Mouse (Mus musculus): Measurements from ENCODE around the gene Negr1. TPM values are rescaled to one million over a fixed set of nuclear protein-coding genes. Genes with fewer than 3 reads are reported as not detected.
"Not testable (repeated sequence)": the region's sequence is repeated elsewhere in the genome, so short reads cannot be mapped to it uniquely, and the experiment has no call there.

Negr1 gene
- total and polyA plus RNA-seq, 3 experiments, result 0.65 to 1.1 (median 1.1) TPM

DNA sequence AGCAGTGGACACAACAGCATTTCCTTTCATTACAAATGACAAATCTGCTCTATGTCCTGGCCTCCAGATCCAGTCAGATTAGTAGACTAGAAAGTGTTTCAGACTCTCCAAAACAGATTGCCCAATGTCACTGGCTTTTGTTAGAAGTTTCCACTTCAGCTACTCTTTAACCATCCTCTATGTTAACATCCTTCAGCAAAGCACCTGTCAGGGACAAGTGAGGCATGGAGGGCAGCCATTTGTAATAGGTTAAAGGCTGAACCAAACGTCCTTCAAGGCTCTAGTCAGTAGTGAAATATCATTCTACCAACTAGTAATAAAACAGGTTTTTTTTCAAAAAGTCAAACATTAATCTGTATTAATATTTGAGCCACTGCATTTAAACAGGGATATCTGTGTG is 475.0 kb downstream of the Negr1 start:
- TF ChIP-seq POLR2A (IDR thresholded peaks at IDR 0.05; ENCODE audit: insufficient read depth, low read depth, low read length), result no peak
- no peak for TF ChIP-seq CTCF (IDR thresholded peaks at IDR 0.05)
- no peak for TF ChIP-seq EP300 (IDR thresholded peaks at IDR 0.05; ENCODE audit: insufficient read depth, low read depth, low read length)
- H3K9ac ChIP-seq (ENCODE audit: low read depth, low read length), result no peak overlapping the region

DNA sequence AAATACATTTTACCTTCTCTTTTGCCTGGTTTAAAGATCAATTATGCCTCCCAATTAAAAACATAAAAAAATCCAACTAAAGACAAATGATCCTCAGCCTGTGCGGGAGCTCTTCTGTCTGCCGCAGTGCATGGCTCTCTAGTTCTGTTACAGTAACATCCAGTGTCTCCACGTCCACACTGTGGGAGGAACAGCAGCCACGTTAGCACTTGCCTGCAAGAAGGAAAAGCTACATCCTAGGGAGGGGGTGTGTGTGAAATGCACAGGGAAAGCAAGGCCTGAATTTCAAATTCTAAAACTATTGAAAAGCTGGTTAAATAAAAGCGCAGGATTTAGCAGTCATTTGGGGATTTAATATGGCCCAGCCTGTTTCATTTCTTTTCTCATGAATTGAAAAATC is 479.0 kb downstream of the Negr1 start:
- Histone ChIP-seq H3K4me3 (no peak overlapping the region), H3K4me1 (ENCODE audit: control insufficient read depth, insufficient read depth, low read length) (no peaks in the 10 kb centered on the region), H3K27me3 (ENCODE audit: control insufficient read depth, insufficient read depth, low read length) (no peaks in the 10 kb centered on the region), H3K9ac (ENCODE audit: low read depth, low read length) (no peak overlapping the region), H3K27ac (no peak overlapping the region), H3K36me3 (ENCODE audit: control insufficient read depth, insufficient read depth, low read length) (no peaks in the 10 kb centered on the region), H3K79me2 (replicated peaks; ENCODE audit: control insufficient read depth, insufficient read depth, low read length) (no peaks in the 10 kb centered on the region)
- TF ChIP-seq CTCF (IDR thresholded peaks at IDR 0.05) (no peak), POLR2A (IDR thresholded peaks at IDR 0.05; ENCODE audit: insufficient read depth, low read depth, low read length) (no peak), EP300 (IDR thresholded peaks at IDR 0.05; ENCODE audit: insufficient read depth, low read depth, low read length) (no peak)
- DNase-seq, result no peak
- intact Hi-C loops (cut with DNase I), result no loop called here
- 72% methylated on average over 5 of the region's 5 CpGs for WGBS

More for the DNA sequence above, 475.0 kb downstream of the Negr1 start:
- H3K27ac ChIP-seq, result no peak overlapping the region
- H3K36me3 ChIP-seq (ENCODE audit: control insufficient read depth, insufficient read depth, low read length), result no peaks in the 10 kb centered on the region
- H3K4me1 ChIP-seq (ENCODE audit: control insufficient read depth, insufficient read depth, low read length), result no peaks in the 10 kb centered on the region
- intact Hi-C loops (cut with DNase I), result no loop called here
- H3K27me3 ChIP-seq (ENCODE audit: control insufficient read depth, insufficient read depth, low read length), result no peaks in the 10 kb centered on the region
- H3K4me3 ChIP-seq, result no peak overlapping the region
- WGBS, result 62% methylated on average over 1 of the region's 1 CpGs
- no peak for DNase-seq
- no peaks in the 10 kb centered on the region for H3K79me2 ChIP-seq (replicated peaks; ENCODE audit: control insufficient read depth, insufficient read depth, low read length)

DNA sequence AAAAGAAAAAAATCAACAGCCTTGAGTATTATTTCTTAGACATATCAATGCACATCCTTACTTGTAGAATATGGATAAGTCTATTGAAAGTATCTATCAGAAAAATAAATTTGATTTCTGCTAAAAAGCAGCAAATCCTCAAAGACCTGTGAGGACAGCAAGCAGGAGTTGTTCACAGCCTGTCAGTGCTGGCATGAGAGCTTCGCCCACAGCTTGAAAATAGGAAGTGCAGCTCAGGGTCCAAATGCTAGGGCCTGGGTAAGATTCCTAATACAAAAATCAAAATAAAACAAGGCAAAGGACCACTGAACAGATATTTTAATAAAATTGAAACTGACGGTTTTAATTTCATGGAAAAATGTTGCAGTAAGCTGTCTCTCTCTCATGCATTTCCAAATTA is 483.0 kb downstream of the Negr1 start:
- WGBS, result 87% methylated on average over 2 of the region's 2 CpGs
- no peak for DNase-seq
- Histone ChIP-seq H3K4me3 (no peak overlapping the region), H3K79me2 (replicated peaks; ENCODE audit: control insufficient read depth, insufficient read depth, low read length) (no peaks in the 10 kb centered on the region), H3K9ac (ENCODE audit: low read depth, low read length) (no peak overlapping the region), H3K4me1 (ENCODE audit: control insufficient read depth, insufficient read depth, low read length) (no peaks in the 10 kb centered on the region), H3K27ac (no peak overlapping the region), H3K27me3 (ENCODE audit: control insufficient read depth, insufficient read depth, low read length) (no peaks in the 10 kb centered on the region), H3K36me3 (ENCODE audit: control insufficient read depth, insufficient read depth, low read length) (no peaks in the 10 kb centered on the region)
- TF ChIP-seq POLR2A (IDR thresholded peaks at IDR 0.05; ENCODE audit: insufficient read depth, low read depth, low read length) (no peak), CTCF (IDR thresholded peaks at IDR 0.05) (no peak), EP300 (IDR thresholded peaks at IDR 0.05; ENCODE audit: insufficient read depth, low read depth, low read length) (no peak)
- intact Hi-C loops (cut with DNase I), result no loop called here

DNA sequence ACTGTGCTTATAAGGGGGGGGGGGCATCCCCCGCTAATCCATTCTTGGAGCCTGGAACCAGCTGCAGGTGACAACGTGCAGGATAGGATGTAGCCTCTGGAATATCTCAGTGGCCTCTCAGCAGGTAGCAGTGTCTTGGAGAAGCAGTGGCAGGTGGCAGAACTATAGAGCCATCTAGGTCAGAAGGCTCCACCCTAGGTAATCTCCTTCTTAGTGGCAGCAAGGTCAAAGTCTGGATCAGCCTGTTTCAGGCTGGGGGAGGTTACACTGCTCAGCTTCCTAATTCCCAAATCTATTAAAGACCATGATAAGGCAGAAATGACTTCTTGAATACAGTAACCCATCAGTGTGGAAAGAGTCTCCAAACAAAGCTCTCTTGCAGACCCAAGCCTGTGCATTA is 502.8 kb downstream of the Negr1 start:
- 76% methylated on average over 2 of the region's 2 CpGs for WGBS
- H3K4me1 ChIP-seq (ENCODE audit: control insufficient read depth, insufficient read depth, low read length); intact Hi-C loops (cut with DNase I): not testable (repeated sequence)

DNA sequence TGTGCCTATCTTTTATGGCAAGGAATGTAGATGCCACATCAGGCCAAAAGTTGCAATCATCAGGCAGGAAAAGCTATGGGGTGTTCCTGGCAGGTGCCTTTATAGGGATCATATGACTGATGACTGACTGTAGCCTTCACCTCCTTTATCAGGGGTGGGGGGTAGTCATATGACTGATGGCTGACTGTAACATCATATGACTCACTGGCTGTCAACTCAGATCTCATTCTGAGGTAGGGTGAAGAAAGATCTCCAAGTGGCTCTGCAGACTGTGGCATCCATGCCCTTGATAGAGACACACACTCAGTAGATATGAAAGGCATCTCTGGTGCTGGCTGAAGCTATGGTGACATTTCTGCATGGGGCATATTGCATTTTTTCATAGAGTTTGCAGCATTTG is 504.7 kb downstream of the Negr1 start:
- Histone ChIP-seq H3K36me3 (ENCODE audit: control insufficient read depth, insufficient read depth, low read length) (no peaks in the 10 kb centered on the region), H3K27me3 (ENCODE audit: control insufficient read depth, insufficient read depth, low read length) (no peaks in the 10 kb centered on the region), H3K9ac (ENCODE audit: low read depth, low read length) (no peak overlapping the region), H3K4me1 (ENCODE audit: control insufficient read depth, insufficient read depth, low read length) (no peaks in the 10 kb centered on the region), H3K27ac (no peak overlapping the region), H3K79me2 (replicated peaks; ENCODE audit: control insufficient read depth, insufficient read depth, low read length) (no peaks in the 10 kb centered on the region), H3K4me3 (no peak overlapping the region)
- intact Hi-C loops (cut with DNase I), result no loop called here
- no peak for DNase-seq
- TF ChIP-seq CTCF (IDR thresholded peaks at IDR 0.05) (no peak), EP300 (IDR thresholded peaks at IDR 0.05; ENCODE audit: insufficient read depth, low read depth, low read length) (no peak), POLR2A (IDR thresholded peaks at IDR 0.05; ENCODE audit: insufficient read depth, low read depth, low read length) (no peak)

More for the DNA sequence above, 502.8 kb downstream of the Negr1 start:
- not testable (repeated sequence) for H3K9ac ChIP-seq (ENCODE audit: low read depth, low read length); H3K4me3 ChIP-seq; H3K27ac ChIP-seq; H3K79me2 ChIP-seq (replicated peaks; ENCODE audit: control insufficient read depth, insufficient read depth, low read length); H3K36me3 ChIP-seq (ENCODE audit: control insufficient read depth, insufficient read depth, low read length); H3K27me3 ChIP-seq (ENCODE audit: control insufficient read depth, insufficient read depth, low read length); DNase-seq

DNA sequence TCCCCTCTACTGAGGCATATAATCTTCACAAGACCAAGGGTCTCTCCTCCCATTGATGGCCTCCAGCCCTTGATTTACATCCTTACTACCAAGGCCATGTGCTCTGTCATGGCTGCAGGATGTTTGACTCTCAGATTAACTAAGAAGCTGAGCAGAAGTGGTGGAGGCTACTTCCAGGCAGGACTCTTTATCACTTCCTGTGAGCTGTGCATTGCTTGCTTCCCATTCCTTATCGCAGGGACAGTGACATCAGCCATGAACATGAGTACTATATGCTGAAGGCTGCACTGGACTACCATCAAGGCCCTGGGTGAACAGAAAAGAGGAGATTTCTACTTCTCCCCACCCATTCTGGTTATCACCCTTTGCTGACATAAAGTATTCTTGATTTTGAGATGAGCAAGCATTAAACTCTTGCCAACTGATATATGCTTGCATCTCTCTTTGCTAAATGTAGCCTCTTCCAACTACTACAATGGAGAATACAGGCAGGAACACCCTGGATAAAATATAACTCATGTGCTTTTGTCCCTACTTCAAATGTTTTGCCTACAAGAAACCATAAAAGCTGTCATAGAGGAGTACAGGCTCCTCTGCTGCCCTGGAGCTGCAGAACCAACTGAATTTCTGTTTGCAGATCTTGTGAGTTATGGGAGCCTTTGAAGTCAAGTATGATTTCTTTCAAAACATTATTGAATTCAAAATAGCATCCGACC is 517.8 kb downstream of the Negr1 start:
- Histone ChIP-seq H3K79me2 (replicated peaks; ENCODE audit: control insufficient read depth, insufficient read depth, low read length) (no peaks in the 10 kb centered on the region), H3K27me3 (ENCODE audit: control insufficient read depth, insufficient read depth, low read length) (no peaks in the 10 kb centered on the region), H3K27ac (no peak overlapping the region), H3K4me3 (no peak overlapping the region), H3K9ac (ENCODE audit: low read depth, low read length) (no peak overlapping the region), H3K36me3 (ENCODE audit: control insufficient read depth, insufficient read depth, low read length) (no peaks in the 10 kb centered on the region), H3K4me1 (ENCODE audit: control insufficient read depth, insufficient read depth, low read length) (no peaks in the 10 kb centered on the region)
- WGBS, result 40% methylated on average over 2 of the region's 2 CpGs
- TF ChIP-seq EP300 (IDR thresholded peaks at IDR 0.05; ENCODE audit: insufficient read depth, low read depth, low read length) (no peak), POLR2A (IDR thresholded peaks at IDR 0.05; ENCODE audit: insufficient read depth, low read depth, low read length) (no peak), CTCF (IDR thresholded peaks at IDR 0.05) (no peak)
- DNase-seq, result no peak
- intact Hi-C loops (cut with DNase I), result no loop called here

Measured in heart, adult 2 months (tissue).